Mouse (Mus musculus) spleen, postnatal 10 days (tissue): ENCODE results near the gene Mast4.

ENCODE experiments used
- DNase-seq, 2 experiments: peaks; one replicate each; pipeline ENCODE4 v3.0.0; 2021 to 2022; ENCODE audit warnings: low spot score in 2 of 2

Mast4 gene

DNA sequence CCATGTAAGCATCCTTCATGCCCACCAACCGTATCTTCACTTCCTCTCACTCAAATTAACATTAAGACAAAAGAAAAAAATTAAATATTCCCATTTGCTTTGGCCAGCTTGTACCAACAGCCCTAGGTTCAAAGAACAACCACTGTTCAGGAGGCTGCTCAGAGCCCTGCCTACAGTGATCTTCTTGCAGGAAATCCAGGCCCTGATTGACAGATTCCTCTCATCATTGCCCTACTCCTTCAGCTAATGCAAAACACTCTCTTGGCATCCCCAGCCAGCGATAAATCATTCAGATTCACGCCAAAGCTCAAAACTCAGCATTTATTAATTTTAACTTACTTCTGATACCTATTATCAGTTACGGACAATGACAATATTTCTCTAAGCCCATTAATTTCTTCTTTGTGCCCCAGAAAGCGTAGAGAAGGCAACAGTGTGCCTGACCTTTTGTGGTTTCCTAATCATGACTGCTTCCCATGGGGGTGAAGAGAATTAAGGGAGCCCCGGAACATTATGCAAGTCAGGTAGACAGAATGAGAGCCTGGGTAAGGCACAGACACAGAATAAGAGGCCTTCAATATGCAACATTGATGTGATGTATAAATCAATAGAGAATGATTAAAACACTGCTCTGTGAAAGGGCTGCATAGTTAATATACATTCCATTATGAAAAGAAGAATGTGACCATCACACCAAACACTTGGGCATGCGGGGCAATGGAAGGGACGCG is 135.9 kb downstream of the Mast4 start:
- no peak for DNase-seq

DNA sequence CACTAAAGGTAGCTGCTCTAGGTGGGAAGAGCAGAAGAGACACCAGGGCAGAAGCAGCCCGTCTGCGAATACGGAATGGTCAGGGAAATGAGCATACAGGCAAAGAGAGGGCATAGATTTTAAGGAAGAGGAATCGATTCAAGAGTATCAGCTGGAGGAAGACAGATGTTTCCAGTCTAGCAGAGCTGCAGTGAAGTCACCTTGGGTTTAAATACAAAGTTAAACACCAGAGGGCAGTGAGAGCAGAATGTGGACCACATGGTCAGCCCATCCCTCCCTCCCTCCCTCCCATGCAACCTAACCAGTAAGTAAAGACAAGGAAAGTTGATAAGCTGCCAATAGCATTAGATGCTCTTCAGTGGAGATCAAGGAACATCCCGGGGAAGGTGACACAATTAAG is 138.0 kb downstream of the Mast4 start:
- DNase-seq, result no peak

DNA sequence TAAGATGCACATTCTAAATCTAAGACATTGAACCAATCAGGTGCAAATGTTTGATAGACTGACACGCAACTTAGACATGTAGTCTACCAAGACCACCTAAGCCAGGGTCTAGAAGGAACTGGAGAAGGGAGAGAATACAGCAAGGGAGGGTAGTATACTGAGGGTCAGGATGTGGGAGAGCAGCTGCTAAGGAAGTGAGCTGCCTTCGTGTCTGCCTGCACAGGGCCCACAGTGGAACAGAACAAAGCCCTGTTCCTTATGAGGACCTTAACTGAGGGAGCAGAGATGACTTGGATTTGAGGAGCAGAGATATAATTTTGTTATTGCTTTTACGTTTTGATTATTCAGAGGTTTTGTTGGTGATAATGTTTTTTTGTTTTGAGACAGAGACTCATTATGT is 138.4 kb downstream of the Mast4 start:
- DNase-seq, result no peak

DNA sequence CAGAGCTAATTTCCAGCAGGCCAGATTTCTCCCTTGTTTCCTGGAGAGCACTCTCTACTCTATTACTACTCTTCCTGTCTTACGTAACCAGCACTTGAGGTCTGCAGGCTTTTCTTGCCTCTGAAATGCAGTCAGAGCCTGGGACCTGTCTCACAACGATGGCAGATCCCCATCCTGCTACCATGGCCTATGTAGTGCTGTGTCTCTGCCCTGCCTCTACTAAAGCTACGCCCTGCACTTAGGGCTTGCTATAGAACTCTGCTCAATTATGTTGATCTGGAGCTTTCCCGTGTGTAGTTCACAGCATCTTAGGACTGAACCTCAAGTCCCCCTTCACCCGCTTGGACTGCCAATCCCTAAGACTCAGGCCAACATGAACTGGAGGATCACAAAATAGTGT is 150.7 kb downstream of the Mast4 start:
- DNase-seq, result no peak

DNA sequence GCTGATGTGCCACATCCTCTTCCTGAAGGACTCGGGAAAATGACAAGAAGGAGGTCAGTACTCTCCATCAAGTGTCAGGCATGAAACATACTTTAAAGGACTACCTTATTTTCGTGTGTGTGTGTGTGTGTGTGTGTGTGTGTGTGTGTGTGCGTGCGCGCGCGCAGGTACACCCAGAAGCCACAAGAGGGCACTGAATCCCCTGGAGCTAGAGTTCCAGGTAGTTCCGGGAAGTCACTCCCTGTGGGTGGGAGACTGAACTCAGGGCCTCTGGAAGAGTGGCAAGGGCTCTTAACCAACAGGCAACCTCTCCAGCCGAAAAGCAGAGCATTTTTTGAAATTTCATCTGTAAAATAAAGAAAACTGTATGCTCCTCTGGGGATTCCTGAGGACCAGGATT is 152.5 kb downstream of the Mast4 start:
- no peak for DNase-seq

DNA sequence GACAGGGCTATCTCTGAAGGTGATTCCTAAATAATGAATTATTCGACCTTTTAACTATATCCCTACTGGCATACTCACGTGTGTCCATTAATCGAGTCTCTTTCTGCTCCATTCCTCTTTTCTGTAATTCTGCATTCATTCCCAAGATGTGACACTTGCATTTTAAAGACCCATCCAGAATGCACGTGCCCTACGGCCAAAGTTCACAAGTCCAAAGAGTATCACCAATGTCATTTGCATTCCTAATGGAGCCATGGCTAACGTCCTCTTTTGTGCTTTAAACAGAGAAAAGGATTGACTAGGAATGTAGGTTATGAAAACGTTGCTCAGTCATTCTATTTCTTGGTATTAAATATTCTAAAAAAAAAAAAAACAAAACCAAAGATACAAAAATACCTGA is 157.4 kb downstream of the Mast4 start:
- no peak for DNase-seq

DNA sequence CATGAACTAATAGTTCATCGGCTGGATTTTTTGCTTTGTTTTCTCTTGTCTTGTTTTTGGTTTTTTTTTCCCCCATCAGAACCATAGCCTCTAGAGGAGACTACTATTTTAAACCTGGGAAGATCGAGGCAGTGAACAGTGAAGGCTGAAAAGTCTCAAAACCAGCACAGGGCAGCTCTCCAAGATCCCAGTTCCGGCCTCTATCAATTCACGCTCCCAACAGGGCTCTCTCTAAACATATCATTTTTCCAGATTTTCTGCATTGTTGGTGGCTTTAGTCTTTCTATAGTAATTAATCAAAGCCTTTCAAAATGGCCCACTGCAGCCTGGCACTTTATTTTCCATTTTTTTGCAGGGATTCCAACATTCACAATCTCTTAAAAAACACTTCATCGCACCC is 159.9 kb downstream of the Mast4 start:
- no peak for DNase-seq

DNA sequence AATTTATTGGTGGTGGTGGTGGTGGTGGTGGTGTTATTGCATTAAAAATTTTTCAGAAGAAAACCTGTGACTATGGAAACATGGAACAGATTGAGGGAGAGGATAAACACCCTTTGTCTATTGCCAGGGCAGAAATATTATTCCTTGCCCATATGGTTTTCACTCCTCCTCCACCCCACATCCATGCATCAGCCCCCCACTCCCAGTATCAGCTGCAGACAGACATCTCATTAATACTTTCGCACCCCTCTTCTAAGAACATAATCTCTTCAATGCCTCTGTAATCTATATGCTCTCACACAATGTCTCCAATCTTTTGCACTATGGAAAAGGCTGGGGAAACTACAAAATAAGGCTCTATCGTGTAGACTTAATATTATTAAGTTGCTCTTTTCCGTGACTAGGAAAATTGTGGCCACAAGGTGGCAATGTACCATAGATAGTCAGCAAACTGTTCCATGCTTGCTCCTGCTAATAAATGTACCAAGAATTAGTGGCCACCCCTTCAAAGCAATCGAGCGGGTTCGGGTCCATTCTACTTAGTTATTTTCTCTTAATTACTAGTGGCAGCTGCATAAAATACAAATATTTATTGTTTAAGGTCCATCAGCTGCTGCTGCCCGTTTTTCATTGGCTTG is 160.6 kb downstream of the Mast4 start:
- DNase-seq, result peak in 1 of 2 experiments; percentile 43

DNA sequence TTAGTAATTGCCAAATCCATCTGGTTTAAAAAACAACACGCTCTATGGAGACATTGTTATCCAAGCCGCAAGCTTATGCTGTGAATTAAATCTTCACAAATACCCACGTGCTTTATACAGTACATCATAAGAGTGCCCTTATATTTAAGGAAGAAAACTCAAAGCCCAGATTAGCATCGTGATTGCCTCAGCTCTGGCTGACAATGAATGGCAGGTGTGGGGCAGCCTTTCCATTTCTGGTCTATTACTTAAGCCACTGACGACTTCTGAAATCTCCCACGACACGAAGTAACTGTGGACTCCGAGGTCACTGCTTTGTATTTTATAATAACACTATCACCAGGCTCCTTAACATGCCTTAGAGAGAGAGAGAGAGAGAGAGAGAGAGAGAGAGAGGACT is 182.4 kb downstream of the Mast4 start:
- DNase-seq, result no peak

DNA sequence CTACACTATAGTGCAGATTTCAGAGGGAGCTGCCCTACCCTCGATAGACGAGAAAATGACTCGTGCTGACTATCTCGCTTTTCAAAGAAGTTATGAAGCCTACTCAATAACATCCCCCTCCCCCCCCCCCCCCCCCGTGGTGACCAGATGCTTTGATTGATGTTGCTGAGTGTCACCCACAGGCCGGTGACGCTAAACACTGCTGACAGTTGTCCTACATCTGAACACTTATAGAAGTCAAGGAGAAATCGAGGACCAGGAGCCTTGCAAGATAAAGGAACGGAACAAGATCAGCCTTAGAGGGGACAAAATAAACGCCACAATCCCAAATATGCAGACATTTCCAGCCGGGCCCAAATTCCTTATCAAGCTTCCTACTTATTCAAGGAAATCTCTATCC is 183.1 kb downstream of the Mast4 start:
- no peak for DNase-seq

DNA sequence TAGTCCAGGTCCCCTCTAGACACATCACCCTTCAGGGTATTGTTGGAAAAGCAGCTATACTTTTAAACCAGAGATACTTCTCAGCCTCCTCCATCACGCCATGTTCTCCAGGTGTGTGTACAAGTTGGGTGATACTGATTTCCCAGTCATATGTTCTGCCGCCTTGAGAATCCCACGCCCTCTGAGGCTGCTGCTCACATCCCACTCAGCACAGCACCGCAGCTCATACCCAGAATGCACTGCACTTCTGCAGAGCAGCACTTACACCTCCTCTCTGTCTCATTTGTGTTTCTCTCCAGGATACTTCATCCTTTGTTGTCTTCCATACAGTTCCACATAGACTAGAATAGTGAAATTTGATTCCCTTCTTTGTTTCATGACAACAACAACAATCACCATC is 183.6 kb downstream of the Mast4 start:
- DNase-seq, result no peak

DNA sequence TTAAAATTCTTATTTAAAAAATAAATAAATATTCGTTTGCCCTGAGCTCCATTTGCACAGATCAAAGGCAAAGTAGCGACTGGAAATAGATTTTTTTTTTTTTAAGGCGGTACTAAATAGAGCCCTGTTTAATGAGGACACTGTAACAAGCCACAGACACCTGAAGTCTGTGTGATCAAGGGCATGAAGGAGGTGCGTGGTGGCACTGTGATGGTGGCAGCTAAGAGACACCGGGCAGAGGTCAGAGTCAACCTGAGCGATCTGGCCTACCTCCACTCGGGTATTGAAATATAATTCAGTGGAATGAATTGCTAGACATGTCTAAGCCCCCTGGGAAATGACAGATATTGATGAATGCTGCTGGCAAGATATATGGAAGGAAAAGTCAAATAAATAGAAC is 184.9 kb downstream of the Mast4 start:
- no peak for DNase-seq

DNA sequence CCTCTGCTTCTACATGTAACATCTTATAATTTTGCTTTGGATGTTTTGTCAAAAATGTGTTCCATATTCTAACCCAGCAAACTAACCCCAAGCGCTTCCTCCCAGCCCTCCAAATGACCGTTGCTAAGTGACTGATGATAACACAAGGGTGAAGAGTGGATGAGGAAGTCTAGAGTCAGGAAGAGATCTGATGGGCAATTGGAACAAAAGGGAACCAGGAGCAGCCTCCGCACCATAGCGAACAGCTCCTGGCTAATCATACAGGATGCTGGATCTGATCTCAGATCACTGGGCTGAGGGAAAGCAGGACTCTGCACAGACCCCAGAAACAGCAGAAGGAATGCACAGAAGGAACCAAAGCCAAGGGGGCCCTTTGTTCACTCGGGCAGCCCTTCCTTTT is 190.0 kb downstream of the Mast4 start:
- DNase-seq, result no peak

DNA sequence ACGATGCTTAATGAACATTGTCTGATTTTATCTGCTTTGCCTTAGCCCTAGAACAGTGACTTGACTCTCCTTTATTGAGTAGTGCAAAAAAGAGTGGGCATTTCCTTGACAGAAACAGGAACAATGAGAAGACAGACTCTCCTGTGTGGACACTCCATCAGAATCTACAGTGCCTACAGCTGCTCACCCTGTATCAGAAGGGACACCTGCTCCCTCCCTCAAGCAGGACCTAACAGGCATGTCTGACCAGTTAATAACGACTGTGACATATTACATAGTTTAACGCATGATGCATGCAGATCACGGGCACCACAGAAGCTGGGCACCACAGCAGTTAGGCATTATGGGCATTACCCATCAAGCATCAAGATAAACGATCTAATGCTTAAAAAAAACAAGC is 193.0 kb downstream of the Mast4 start:
- DNase-seq, result no peak

DNA sequence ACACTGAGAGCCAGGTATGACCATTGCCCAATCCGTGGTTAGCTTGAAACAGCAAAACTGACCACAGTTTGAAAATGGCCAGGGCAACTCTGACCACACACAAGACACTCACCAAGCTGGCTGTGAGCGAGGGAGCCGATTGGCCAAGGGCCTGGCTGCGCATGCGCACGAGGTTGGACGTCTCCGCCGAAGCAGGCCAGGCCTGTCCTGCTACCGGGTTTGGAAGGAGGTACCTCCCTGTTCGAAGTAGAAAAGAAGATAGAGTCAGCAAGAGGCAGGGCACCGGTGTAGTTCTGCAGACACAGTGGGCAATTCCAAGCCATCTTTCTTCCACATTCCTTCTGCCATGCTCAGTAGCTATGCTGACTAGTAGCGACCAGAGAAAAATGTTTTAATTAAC is 194.2 kb downstream of the Mast4 start:
- DNase-seq, result no peak

DNA sequence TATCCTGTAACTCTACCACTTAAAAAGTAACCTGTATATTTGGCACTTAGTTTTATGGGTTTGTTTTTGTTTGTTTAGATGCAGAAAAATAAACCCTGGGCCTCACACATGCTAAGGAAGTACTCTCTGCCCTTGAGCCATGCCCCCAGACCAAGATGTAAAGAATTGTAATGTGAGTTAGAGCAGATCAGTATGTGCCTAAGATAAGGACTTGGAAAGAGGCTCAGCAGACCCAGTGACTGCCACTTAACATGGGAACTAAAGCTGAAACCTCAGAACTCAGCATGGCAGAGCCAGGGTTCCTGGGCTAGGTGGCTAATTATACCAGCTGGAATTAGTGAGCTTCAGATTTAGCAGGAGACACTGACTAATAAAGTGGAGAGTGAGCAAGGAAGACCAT is 196.0 kb downstream of the Mast4 start:
- DNase-seq, result no peak

DNA sequence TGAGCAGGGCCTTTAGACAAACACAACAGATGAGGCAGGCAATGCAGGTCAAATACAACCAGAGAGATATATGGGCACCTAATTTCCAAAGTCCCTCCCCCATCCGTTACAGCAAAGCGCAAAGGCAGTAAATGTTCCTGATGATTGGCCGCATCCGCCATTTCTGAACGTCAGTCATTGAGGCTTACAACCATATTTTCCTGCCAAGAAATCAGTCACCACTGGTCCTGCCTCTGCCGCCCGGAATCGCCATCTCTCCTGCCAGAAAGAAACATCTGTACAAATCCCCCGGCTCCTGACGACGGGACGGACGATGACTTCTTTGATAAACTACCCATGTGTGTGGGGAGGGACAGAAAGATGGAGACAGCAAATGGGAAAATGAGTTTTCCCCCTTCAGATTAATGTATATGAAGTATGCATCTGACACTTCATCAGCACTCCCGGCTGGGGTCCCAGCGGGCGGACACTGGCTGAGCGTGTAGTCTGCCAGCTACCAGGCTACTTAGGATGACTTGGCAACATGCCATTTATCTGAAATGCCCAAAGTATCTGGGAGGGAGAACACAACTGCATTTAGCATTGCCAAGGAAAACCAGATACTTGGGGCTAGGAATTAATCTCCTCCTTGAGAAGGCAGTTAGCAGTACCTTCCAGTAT is 198.9 kb downstream of the Mast4 start:
- DNase-seq, result no peak

DNA sequence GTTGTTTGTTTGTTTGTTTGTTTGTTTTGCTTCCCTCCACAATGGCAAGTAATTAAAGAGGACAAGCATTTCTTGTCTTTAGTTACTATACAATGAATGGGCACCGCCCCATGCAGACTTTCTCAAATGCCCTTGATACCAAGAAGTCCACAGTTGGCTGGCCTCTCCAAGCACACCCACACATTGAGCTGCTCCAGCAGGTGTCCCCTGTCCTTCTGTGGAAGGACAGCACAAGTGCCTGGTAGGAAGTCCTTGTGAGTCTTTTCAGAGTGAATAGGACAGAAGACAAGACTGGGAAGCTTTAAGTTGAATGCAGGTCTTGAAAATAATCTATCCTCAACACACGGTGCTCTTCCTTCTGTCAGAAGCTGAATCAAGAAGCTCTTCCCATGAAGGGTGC is 202.5 kb downstream of the Mast4 start:
- no peak for DNase-seq

DNA sequence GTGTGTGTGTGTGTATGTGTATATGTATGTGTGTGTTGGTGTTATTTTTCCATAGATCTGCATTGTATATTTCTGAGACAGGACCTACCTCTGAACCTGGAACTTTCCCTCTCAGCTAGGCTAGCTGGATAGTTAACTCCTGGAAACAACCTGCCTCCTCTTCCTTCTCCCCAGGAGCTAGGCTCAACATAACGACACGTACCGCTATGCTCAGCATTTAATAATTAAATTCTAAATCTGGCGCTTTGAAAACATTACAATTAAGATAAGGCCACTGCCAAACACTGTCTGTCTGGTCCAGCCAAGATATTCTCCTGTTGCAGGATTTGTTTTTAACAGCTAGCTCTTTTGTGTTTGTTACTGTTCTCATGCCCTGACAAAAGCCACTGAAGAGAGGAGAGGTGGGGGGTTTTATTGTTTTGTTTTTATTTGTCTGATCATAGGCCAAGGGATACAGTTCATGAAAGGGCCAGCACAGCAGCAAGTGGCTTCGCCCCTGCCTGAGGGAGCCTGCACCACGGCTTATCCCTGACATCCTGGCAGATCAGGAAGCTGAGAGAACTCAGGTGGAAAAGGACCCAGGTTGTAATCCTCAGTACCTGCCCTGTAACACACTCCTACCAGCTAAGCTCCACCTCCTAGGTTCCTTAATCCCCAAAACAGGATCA is 205.0 kb downstream of the Mast4 start:
- no peak for DNase-seq

DNA sequence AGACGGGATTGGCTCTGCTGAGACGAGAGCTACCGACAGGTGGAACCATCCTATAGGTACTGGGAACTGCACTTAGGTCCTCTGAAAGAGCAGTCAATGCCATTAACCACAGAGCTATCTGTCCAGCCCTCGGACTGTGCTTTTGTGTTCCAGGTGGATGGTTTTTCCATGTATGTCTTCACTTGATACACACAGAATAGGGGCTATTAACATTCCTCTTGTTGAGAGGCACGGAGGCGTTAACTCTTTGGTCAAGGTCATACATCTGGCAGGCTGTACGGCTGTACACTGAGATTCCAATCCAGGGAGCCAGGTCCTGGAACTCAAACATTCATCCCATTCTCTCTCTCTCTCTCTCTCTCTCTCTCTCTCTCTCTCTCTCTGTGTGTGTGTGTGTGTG is 205.6 kb downstream of the Mast4 start:
- DNase-seq, result no peak

DNA sequence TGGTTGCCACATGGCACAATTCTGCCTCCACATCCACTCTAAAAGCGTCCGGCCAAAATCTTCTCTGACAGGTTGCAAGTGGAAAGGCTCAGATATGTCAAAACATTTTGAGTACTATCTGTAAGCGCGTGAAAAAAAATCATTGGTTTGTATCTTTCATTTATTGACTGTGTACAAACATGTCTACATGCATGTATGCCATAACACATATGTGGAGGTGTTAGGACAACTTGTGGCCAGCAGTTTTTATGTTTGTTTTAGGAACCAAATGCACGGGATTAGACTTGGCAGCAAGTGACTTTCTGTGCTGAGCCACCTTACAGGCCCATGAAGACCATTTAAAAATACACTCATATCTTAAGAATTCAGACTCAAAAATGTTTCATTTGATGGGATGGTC is 206.7 kb downstream of the Mast4 start:
- no peak for DNase-seq

DNA sequence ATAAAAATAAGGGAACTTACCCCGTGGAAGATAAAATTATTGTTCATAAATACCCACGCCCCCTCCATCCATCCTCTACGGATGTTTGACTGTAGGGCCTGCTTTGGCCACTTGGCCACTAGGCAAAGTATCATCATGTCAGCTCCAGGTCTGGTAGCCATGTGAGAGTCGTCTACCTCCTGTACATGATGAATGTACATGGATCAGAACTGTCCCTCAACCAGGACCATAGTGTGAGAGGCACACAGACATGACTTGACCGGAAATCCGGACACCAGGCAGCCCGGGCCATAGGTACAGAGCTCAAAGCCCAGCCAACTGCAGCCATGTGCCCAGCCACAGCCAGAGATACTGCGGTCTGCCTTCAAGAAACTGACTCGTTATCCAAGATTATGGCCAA is 210.6 kb downstream of the Mast4 start:
- no peak for DNase-seq
